Mouse (Mus musculus) brain, adult 2 months (tissue): ENCODE measurements at regions not wholly inside any gene's neighbourhood (a gene's known extent, or its start where the extent isn't known, plus 50 kb on each side); places are given as distances from the start of the nearest gene placed in this dataset.

Experiments
- DNase-seq: peaks from one replicate; pipeline ENCODE4 v3.0.0; 2011; ENCODE audit warnings: low read depth, low spot score

DNA sequence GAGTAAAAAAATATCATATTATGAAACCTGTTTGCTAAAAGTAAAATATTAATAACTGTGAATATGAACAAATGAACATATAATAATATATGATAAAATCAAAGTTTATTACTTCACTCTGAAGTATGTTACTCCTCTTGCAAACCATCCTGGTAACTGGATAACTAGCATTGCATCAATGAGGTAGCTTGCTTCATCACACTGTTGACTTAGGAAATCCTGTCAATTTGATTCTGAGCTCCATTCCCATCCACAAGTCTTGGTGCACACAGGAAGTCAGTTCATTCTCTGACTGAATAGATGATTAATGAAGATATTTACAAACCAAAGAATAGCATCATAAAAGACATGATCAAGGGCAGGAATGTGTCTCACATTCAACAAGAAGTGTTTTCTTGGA lies 286.9 kb upstream of the Gprin3 start:
- no peak for DNase-seq

DNA sequence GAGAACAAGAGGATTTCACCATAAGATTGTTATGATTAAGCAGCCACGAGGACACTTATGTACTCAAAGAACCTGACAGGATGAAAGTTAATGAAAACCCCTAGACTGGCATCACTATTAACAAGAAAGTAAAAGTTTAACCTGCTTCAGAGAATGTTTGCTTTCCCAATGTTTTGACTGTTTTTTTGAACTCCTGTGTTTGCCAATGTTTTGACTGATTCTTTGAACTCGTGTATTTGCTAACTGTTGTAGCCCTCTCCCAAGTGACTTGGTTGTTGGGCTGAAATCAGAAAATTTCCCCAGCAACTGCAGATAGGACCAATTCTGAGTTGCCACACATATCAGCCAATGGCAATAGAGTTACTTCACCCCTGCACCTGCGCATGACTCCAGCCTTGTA lies 258.9 kb upstream of the Gprin3 start:
- DNase-seq: no peak

DNA sequence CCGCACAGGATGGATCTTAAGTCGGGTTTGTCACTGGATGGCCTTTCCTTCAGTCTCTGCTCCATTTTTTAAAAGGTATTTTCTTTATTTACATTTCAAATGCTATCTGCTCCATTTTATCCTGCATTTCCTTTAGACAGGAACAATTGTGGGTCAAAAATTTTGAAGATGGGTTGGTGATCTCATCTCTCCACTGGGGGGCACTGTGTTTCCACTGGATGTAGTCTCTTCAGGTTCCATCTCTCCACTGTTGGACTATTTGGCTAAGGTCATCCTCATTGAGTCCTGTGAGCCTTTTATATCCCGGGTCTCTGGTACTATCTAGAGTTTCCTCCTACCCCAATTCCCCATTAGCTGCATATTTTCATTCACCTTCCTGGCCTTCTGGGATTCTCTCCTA lies 241.3 kb upstream of the Gprin3 start:
- peak; percentile 23 for DNase-seq
